Mouse (Mus musculus) midbrain, embryonic 10.5 days (tissue): ENCODE results near the gene Rpgrip1. TPM values are rescaled to one million over a fixed set of nuclear protein-coding genes. Genes with fewer than 3 reads are reported as not detected.
"Not testable (repeated sequence)": the region's sequence is repeated elsewhere in the genome, so short reads cannot be mapped to it uniquely, and the experiment has no call there.

Experiments
- DNase-seq: peaks from one replicate; pipeline ENCODE4 v3.0.0-alpha.2; 2017; ENCODE audit warnings: low spot score
- H3K27ac ChIP-seq: fragments of 300-500 bp; sonication (generic); replicated peaks from 2 replicates; pipeline ENCODE4 v1.5.1; 2016; ENCODE audit warnings: mild to moderate bottlenecking
- H3K27me3 ChIP-seq: fragments of 300-500 bp; sonication (generic); 2 replicates; pipeline ENCODE4 v1.6.1; 2016; ENCODE audit warnings: low read depth, mild to moderate bottlenecking; ENCODE audit not compliant: poor library complexity, severe bottlenecking
- H3K36me3 ChIP-seq: fragments of 300-500 bp; sonication (generic); 2 replicates; pipeline ENCODE4 v1.6.1; 2016; ENCODE audit warnings: mild to moderate bottlenecking, moderate library complexity
- H3K4me1 ChIP-seq: fragments of 300-500 bp; sonication (generic); 2 replicates; pipeline ENCODE4 v1.6.1; 2016
- H3K4me3 ChIP-seq: fragments of 300-500 bp; sonication (generic); 2 replicates; pipeline ENCODE4 v1.5.1; 2016; ENCODE audit warnings: mild to moderate bottlenecking, moderate library complexity
- H3K9me3 ChIP-seq: fragments of 300-500 bp; sonication (generic); replicated peaks from 2 replicates; pipeline ENCODE4 v1.6.1; 2016; ENCODE audit warnings: mild to moderate bottlenecking
- WGBS: fragments of 180-500 bp; shearing (Covaris S2); methylation state at CpG from one replicate; pipeline ENCODE4 v1.1.7; 2016; 5-methylcytosine and 5-hydroxymethylcytosine counted together
- polyA plus RNA-seq: library from polyadenylated mRNA; unstranded; fragments of >200 nt; fragmentation: Nextera tagmentation; extraction: Ambion mirVana; gene quantifications from 2 replicates; pipeline ENCODE4 v1.2.1, GENCODE M21; 2016

Gene Rpgrip1
- polyA plus RNA-seq = 106 TPM in 2 replicates

DNA sequence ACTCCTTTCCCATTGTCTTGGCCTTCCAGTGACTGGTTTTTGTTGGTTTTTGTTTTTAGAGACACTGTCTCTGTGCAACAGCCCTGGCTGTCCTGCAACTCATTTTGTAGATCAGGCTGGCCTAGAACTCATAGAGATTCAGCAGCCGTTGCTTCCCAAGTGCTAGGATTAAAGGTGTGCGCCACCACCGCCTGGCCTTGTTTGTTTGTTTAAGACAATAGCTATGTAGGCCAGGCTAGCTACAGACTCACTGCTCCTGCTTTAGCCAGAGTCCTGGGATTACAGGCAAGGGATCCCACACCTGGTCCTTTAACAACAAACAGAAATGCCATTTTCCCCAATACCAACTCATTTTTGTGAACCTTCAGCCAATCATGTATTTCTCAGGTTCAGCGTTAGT lies at the start of gene Rpgrip1:
Gene Rpgrip1 (plus strand): TSS at position 359 of the 400 bp plus-strand sequence.
- Histone ChIP-seq H3K36me3 (no peaks in the 10 kb centered on the region), H3K27me3 (no peaks in the 10 kb centered on the region), H3K27ac (no peak within 1 kb of the TSS), H3K4me3 (no peak within 1 kb of the TSS), H3K9me3 (no peaks in the 10 kb centered on the region), H3K4me1 (peaks cover 5% of the 10 kb centered on the region)
- DNase-seq = no peak
- WGBS = 87% methylated on average over 4 of the region's 4 CpGs

DNA sequence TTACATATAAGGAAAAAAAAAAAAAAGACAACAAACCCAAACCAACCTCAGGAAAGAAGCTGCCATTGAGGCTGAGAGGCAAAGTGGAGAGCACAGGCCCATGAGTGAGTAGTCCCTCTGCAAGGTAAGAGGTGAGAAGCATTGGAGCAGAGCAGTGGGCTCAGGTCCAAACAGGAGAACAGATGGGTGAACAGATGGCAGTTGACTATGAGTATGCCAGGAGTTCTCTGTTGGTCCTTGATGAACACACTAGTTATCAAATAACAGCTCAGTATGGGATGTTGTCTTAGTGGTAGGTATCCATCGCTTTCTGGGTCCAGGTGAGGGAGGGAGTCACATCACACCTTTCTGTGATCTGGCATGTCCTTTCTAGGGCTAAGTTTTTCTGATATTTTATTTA lies 49.7 kb upstream of the Rpgrip1 start:
- Histone ChIP-seq H3K27me3 (no peaks in the 10 kb centered on the region), H3K4me3 (no peak overlapping the region), H3K9me3 (no peaks in the 10 kb centered on the region), H3K27ac (no peak overlapping the region), H3K36me3 (no peaks in the 10 kb centered on the region), H3K4me1 (no peaks in the 10 kb centered on the region)
- no peak for DNase-seq
- 84% methylated on average over 1 of the region's 1 CpGs for WGBS

DNA sequence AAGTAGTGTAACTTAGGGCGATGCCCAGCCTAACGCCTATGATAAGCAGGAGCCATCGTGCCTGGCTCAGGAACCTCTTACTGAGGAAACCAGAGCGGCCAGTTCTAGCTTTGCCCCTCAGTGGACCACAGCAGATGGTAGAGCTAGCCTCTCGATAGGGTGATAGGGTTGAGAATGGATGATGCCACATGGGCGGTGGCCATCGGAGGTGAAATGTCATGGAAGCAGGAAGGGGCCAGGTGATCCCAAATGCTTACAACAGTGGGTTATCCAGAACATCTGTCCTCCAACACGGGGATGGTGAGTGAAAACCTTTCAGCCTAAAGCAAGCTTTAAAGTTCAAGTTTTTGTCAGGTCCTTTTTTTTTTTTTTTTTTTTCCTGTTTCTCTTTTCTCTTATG lies 48.7 kb upstream of the Rpgrip1 start:
- no peaks in the 10 kb centered on the region for H3K4me1 ChIP-seq
- H3K36me3 ChIP-seq = no peaks in the 10 kb centered on the region
- WGBS = 89% methylated on average over 8 of the region's 8 CpGs
- H3K4me3 ChIP-seq = no peak overlapping the region
- no peaks in the 10 kb centered on the region for H3K27me3 ChIP-seq
- DNase-seq = no peak
- no peak overlapping the region for H3K27ac ChIP-seq
- no peaks in the 10 kb centered on the region for H3K9me3 ChIP-seq

DNA sequence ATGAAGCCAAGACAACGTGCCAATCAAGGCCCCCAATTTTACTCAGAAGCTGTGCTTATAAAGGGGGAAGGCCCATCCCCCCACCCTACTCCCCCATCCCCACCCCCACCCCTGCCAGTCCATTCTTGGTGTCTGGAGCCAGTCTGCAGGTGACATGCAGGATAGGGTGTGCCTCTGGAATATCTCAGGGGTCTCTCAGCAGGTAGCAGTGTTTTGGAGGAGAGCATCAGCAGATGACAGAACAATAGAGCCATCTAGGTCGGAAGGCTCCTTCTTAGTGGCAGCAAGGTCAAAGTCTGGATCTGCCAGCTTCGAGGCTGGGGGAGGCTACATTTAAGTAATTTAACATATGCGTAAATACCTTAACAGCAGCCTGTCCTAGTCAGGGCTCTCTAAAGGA lies 44.4 kb upstream of the Rpgrip1 start:
- no peak overlapping the region for H3K27ac ChIP-seq
- peaks cover 10% of the 10 kb centered on the region for H3K36me3 ChIP-seq
- no peak overlapping the region for H3K4me3 ChIP-seq
- DNase-seq = no peak
- WGBS = 65% methylated on average over 4 of the region's 4 CpGs
- no peaks in the 10 kb centered on the region for H3K9me3 ChIP-seq
- H3K4me1 ChIP-seq = no peaks in the 10 kb centered on the region
- H3K27me3 ChIP-seq = no peaks in the 10 kb centered on the region

DNA sequence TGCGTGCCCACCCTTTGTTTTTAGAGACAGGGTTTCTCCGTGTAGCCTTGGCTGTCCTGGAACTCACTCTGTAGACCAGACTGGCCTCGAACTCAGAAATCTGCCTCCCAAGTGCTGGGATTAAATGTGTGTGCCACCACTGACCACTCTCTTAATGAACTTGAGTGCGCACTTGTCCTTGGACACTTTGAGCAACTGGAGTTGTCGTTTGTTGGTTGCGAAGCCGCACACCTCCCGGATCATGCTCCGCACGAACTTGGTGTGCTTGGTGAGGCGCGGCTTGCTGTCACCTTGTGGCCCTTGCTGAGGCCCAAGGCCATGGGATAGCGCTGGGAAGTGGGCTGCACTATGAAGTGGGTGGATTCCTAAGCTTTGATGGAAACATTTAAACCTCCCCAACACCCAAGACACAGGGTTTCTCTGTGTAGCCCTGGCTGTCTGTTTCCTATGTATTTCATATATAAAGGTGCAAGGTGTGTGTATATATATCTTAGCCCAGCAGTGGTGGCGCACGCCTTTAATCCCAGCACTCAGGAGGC lies 38.8 kb upstream of the Rpgrip1 start:
- Histone ChIP-seq H3K9me3 (no peaks in the 10 kb centered on the region), H3K4me3 (no peak overlapping the region), H3K4me1 (no peaks in the 10 kb centered on the region), H3K27ac (no peak overlapping the region), H3K27me3 (no peaks in the 10 kb centered on the region), H3K36me3 (peaks cover 65% of the 10 kb centered on the region)
- no peak for DNase-seq
- 95% methylated on average over 15 of the region's 15 CpGs for WGBS

DNA sequence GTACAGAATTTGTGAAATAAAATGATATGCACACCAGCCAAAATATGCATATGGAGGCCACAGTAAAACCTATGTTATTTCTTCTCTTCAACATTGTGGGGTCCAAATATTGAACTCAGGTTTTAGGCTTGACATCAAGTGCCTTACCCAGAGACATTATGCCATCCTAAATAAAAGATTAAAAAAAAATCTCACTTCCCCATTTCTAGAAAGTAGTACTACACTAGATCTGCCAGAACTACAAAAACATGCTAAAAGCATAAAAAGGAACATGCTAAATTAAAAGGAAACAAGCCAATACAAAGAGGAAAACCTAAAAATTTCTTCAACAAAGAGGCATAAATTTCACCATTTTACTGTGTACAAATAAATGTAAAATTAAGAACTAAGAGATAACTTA lies 27.4 kb upstream of the Rpgrip1 start:
- no peak for DNase-seq
- Histone ChIP-seq H3K4me1 (no peaks in the 10 kb centered on the region), H3K27ac (no peak overlapping the region), H3K9me3 (no peaks in the 10 kb centered on the region), H3K27me3 (no peaks in the 10 kb centered on the region), H3K4me3 (no peak overlapping the region), H3K36me3 (peaks cover 98% of the 10 kb centered on the region)

DNA sequence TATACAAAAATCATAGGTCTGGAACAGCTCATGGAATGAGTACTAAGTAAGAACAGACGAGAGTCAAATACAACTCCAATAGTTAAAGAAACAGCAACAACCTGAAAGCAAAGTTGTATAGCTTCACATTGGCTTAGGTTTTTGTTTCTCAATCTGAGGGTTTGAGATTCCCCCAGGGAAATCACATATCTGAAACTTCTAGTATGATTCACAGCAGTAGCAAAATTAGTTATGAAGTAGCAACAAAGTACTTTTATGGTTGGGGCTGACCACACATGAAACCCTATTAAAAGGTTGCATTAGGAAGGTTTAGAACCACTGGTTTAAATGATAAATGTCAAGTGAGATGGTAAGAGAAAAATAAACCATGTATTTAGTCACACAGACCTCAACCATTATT lies 16.0 kb upstream of the Rpgrip1 start:
- H3K27me3 ChIP-seq = no peaks in the 10 kb centered on the region
- no peak overlapping the region for H3K27ac ChIP-seq
- WGBS = 93% methylated on average over 1 of the region's 1 CpGs
- H3K9me3 ChIP-seq = no peaks in the 10 kb centered on the region
- peaks cover 6% of the 10 kb centered on the region for H3K4me1 ChIP-seq
- DNase-seq = no peak
- H3K4me3 ChIP-seq = no peak overlapping the region
- H3K36me3 ChIP-seq = peaks cover 87% of the 10 kb centered on the region

DNA sequence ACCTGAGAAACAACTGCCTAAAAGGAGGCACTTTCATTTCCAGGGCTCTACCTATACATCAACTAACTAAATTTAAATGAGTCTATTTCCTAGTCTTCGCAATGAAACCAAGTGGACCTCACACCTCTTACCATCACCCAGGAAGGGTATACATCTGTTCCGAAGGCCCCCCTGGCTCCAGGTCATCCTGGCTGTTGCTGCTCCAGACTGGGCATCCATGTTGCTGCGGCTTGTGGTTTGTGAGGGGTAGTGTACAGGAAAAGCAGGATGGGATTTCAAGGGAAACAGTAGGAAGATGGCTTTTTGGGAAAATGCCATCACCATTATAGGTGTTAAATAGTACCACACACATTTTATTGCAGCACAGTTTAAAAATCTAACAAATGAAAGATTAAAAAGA lies 13.3 kb upstream of the Rpgrip1 start:
- not testable (repeated sequence) for H3K27ac ChIP-seq, DNase-seq, H3K9me3 ChIP-seq, H3K27me3 ChIP-seq, H3K4me3 ChIP-seq
- Histone ChIP-seq H3K4me1 (peaks cover 33% of the 10 kb centered on the region), H3K36me3 (peaks cover 86% of the 10 kb centered on the region)
- WGBS = 94% methylated on average over 3 of the region's 3 CpGs

DNA sequence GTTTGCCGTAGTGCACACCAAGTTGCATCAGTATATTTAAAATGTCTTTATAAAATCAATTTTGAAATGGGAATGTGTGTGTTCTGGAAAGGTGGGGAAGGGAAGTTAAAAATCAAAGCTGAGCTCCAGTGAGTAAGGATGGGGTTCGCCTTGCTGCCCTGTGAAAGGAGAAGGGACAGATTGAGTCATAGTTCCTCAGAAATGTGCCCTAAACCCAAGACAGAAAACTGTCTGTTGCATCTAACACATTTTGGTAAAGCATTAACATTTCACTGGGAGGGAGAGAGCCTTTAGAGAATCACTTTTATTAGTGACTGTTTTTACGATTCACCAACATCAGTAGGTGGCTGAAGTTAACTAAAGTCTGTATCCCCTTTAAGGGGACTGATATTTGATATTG lies 12.1 kb upstream of the Rpgrip1 start:
- peaks cover 40% of the 10 kb centered on the region for H3K4me1 ChIP-seq
- H3K9me3 ChIP-seq, H3K27me3 ChIP-seq, H3K27ac ChIP-seq, H3K4me3 ChIP-seq, DNase-seq: not testable (repeated sequence)
- H3K36me3 ChIP-seq = peaks cover 76% of the 10 kb centered on the region
- 95% methylated on average over 3 of the region's 3 CpGs for WGBS

DNA sequence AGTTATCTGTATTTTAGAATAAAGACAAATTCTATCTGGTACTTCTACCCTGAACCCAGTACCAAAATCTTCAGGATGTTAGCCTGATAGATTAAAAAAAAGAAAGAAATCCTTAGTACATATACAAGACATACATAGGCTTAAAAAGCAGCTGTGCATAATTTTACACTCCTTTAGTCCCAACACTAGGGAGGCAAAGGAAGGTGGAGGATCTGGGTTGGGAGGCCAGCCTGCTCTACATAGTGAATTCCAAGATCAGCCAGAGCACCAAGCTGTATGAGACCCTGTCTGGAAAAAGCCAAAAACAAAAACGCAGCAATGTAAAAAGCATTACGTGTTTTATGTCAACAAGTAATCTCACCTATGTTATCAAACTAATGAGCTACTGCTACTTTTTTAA lies 10.9 kb upstream of the Rpgrip1 start:
- Histone ChIP-seq H3K4me3 (no peak overlapping the region), H3K4me1 (peaks cover 43% of the 10 kb centered on the region), H3K9me3 (no peaks in the 10 kb centered on the region), H3K36me3 (peaks cover 67% of the 10 kb centered on the region), H3K27me3 (no peaks in the 10 kb centered on the region), H3K27ac (no peak overlapping the region)
- 86% methylated on average over 2 of the region's 2 CpGs for WGBS
- no peak for DNase-seq

DNA sequence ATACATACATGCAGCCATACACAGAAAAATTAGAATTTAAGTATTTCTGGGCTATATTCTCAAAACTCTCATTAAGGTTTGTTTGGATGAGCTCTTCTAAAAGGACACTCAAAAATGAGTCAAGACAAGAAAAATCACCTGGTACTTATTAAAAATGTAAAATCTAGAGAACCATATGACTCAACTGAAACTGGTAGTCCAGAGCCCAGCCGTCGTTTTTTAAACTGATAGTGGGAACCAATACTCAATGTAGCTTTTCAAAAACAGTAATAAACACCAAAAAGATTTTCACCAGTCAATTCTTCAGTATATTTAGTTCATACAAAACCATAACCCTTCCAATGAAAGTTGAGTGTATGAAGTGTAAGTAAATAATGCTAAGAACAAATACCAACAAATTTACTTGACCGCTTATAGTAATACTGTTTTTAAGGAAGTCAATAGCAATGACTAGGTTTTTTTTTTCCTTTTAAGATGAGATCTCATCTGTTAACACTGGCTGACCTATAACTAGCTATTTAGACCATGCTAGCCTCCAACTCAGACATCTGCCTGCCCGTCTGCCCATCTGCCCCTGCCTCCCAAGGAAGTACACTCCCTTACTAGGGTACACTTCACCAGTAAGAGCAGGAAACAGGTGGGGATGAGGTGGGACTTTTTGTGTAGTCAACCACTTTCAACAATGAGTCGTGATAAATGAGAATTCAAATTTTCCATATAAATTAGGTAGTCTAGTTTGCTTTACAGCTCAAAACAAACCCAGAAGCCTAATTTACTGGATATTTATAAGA lies 10.1 kb upstream of the Rpgrip1 start:
- 88% methylated on average over 5 of the region's 5 CpGs for WGBS
- peaks cover 59% of the 10 kb centered on the region for H3K36me3 ChIP-seq

DNA sequence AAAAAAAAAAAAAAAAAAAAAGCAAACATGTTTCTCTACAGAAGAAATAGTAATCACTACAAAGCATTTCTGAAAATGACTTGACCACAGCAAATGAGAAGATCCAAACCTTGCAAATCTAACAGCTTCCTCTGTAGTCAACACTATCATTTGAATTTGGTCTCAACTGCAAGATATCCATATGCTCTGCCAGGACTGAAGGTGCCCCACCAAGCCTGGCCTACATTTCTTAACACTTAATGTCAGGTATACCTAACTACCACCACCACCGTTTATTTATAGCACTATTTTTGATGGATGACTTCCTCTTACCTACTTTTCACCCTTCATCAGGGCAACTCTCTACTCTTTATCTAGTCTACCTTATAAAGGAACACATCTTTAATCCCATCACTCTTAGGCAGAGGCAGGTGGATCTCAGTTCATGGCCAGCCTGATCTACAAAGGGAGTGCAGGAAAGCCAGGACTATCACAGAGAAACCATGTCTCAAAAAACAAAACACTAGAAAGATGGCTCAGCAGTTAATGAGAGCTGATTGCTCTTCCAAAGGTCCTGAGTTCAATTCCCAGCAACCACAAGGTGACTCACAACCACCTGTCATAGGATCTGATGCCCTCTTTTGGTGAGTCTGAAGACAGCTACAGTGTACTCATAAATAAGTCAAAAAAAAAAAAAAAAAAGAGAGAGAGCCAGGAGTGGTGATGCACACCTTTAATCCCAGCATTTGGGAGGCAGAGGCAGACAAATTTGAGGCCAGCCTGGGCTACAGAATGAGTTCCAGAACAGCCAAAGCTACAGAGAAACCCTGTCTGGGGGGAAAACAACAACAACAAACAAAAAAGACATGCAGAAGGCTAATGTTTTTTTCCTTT lies 9.0 kb upstream of the Rpgrip1 start:
- Histone ChIP-seq H3K4me1 (peaks cover 46% of the 10 kb centered on the region), H3K27ac (no peak overlapping the region), H3K27me3 (no peaks in the 10 kb centered on the region), H3K4me3 (peak overlapping the region; percentile 95), H3K36me3 (peaks cover 48% of the 10 kb centered on the region), H3K9me3 (no peaks in the 10 kb centered on the region)
- no peak for DNase-seq
- WGBS = 85% methylated on average over 1 of the region's 1 CpGs

More for the DNA sequence above, 10.1 kb upstream of the Rpgrip1 start:
- Histone ChIP-seq H3K4me1 (peaks cover 44% of the 10 kb centered on the region), H3K4me3 (peak overlapping the region; percentile 95; the same call in 1 of the 2 replicates), H3K9me3 (no peaks in the 10 kb centered on the region), H3K27ac (no peak overlapping the region), H3K27me3 (no peaks in the 10 kb centered on the region)
- DNase-seq = no peak

DNA sequence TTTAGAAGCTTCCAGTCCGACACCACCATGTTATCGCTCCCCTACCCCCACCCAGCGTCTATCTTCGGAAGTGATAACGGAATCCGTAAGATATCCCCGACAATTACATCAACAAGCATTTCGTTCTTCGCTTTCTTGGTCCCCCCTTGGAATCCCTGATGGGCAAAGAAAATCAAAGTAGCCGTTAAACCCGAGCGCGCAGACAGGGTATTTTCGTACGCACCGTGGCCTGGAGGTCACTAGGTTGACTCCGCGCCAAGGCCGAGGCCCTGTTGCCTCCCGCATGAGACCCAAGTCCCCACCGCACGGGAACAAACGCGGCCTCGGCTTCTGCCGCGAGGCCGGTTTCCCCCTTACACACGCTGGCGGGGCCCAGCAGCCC lies 7.0 kb upstream of the Rpgrip1 start:
- WGBS = under 1% methylated on average over 30 of the region's 30 CpGs
- Histone ChIP-seq H3K4me1 (peaks cover 49% of the 10 kb centered on the region), H3K4me3 (peak overlapping the region; percentile 95), H3K9me3 (no peaks in the 10 kb centered on the region), H3K27ac (peak overlapping the region; percentile 99), H3K36me3 (peaks cover 35% of the 10 kb centered on the region), H3K27me3 (no peaks in the 10 kb centered on the region)
- DNase-seq = no peak
